Mouse (Mus musculus) neural tube, embryonic 11.5 days (tissue): ENCODE results near the gene Nudt6. TPM values are rescaled to one million over a fixed set of nuclear protein-coding genes. Genes with fewer than 3 reads are reported as not detected.

Source experiments
- polyA plus RNA-seq: library from polyadenylated mRNA; unstranded; fragments of >200 nt; fragmentation: Nextera tagmentation; extraction: Ambion mirVana; gene quantifications from 2 replicates; pipeline ENCODE4 v1.2.1, GENCODE M21; 2014

The Nudt6 gene
- polyA plus RNA-seq, 1 experiment from 2014 or later: 3.8 TPM

Other genes starting within 250 kb of the Nudt6 start
- gene Il21, start 187.6 kb downstream of the Nudt6 start, polyA plus RNA-seq: not detected in 2 replicates
- gene Bbs12, start 107.7 kb downstream of the Nudt6 start, polyA plus RNA-seq: 7.6 and 9.0 TPM in 2 replicates
- 1.3 and 2.1 TPM in 2 replicates for gene Cetn4, start 107.5 kb downstream of the Nudt6 start, polyA plus RNA-seq
- 0.31 and 0.41 TPM in 2 replicates for gene Fgf2, start 71.9 kb downstream of the Nudt6 start, polyA plus RNA-seq
- gene Spata5, start 315 bp downstream of the Nudt6 start, polyA plus RNA-seq: 36.6 and 40.6 TPM in 2 replicates
- 8.1 and 8.4 TPM in 2 replicates for gene Spry1, start 219.7 kb upstream of the Nudt6 start, polyA plus RNA-seq